27 mouse cellular contexts compared by ENCODE assay signal in the genomic region with DNA sequence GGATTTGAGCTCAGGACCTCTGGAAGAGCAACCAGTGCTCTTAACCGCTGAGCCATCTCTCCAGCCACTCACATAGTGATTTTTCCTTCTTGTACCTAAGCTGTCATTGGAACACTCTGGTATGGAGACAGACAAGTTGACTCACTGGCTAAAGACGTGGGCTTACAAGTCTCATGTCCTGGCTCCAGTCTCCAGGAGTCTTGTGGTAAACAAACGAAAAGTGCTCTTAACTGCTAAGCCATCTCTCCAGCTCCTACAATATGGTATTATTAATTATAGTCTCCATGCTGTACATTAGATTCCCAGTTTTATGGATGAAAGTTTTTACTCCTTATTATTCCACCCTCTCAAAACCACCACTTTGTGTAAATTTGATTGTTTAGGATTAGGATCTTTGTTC. TPM values are rescaled to one million over a fixed set of nuclear protein-coding genes. Genes with fewer than 3 reads are reported as not detected.
"Had no signal": no experiment of that assay in that cellular context is flagged by ENCODE, and none has a peak within 500 bp of the region (broad histone marks: within the 10 kb centered on the region; RNA-seq: fewer than 3 reads in every experiment).

No protein-coding gene starts in this region.

- H3K27me3 ChIP-seq: embryonic facial prominence, embryonic 12.5 days; embryonic facial prominence, embryonic 13.5 days; embryonic facial prominence, embryonic 15.5 days; forebrain, embryonic 12.5 days; forebrain, embryonic 13.5 days; forebrain, embryonic 15.5 days had no signal

- ATAC-seq: forebrain, embryonic 13.5 days; forebrain, embryonic 14.5 days; forebrain, embryonic 15.5 days; forebrain, embryonic 16.5 days; forebrain, postnatal 0 days had no signal

- DNase-seq: cerebellum, adult 8-10 months; cerebellum, adult 9-10 months; cerebellum, adult 9-11 months; cerebellum, postnatal 10 days; cerebellum, postnatal 14 days; cerebellum, postnatal 25 days; cerebellum, postnatal 36 days; embryo, embryonic 11 days; forebrain, postnatal 0 days; gastrocnemius, adult 2 months; gastrocnemius, postnatal 10 days; gastrocnemius, postnatal 14 days; gastrocnemius, postnatal 25 days; gastrocnemius, postnatal 36 days; heart, adult 18-20 months; heart, adult 2 months had no signal

RNA-seq across cellular contexts. Expression of a gene that starts 17.4 kb away (rescaled TPM):
- total RNA-seq: common myeloid progenitor, adult 5-6 weeks; granulocyte monocyte progenitor cell, adult 5-6 weeks had no signal
- polyA plus RNA-seq: erythroblast, embryonic 14.5 days had no signal
